Mouse (Mus musculus) intestine, embryonic 14.5 days (tissue): ENCODE measurements at regions not wholly inside any gene's neighbourhood (a gene's known extent, or its start where the extent isn't known, plus 50 kb on each side); places are given as distances from the start of the nearest gene placed in this dataset.
"Not testable (repeated sequence)": the region's sequence is repeated elsewhere in the genome, so short reads cannot be mapped to it uniquely, and the experiment has no call there.

Experiments used
- ATAC-seq: fragments of 200-750 bp; cut with Nextera tagmentation; replicated peaks from 2 replicates; pipeline ENCODE4 v1.8.0; 2017; ENCODE audit warnings: low read depth, moderate number of reproducible peaks, moderate TSS enrichment, moderate library complexity; ENCODE audit not compliant: low FRiP score, low TSS enrichment
- DNase-seq: peaks from one replicate; pipeline ENCODE4 v3.0.0-alpha.2; 2018; ENCODE audit warnings: low spot score
- H3K27ac ChIP-seq: fragments of 300-500 bp; sonication (generic); 2 replicates; pipeline ENCODE4 v1.5.1; 2014; ENCODE audit warnings: low read depth, mild to moderate bottlenecking, control low read depth
- H3K27me3 ChIP-seq: fragments of 300-500 bp; sonication (generic); replicated peaks from 2 replicates; pipeline ENCODE4 v1.6.1; 2014; ENCODE audit warnings: low read length, control low read depth; ENCODE audit not compliant: control insufficient read depth, insufficient read depth
- H3K36me3 ChIP-seq: fragments of 300-500 bp; sonication (generic); 2 replicates; pipeline ENCODE4 v1.6.1; 2014; ENCODE audit warnings: low read length, control low read depth; ENCODE audit not compliant: control insufficient read depth, insufficient read depth
- H3K4me1 ChIP-seq: fragments of 300-500 bp; sonication (generic); replicated peaks from 2 replicates; pipeline ENCODE4 v1.6.1; 2014; ENCODE audit warnings: low read length, control low read depth, mixed read lengths; ENCODE audit not compliant: control insufficient read depth, insufficient read depth
- H3K4me2 ChIP-seq: fragments of 300-500 bp; sonication (generic); 2 replicates; pipeline ENCODE4 v1.6.1; 2014; ENCODE audit warnings: low read length
- H3K4me3 ChIP-seq: fragments of 300-500 bp; sonication (generic); 2 replicates; pipeline ENCODE4 v1.5.1; 2014; ENCODE audit warnings: low read depth, low read length, control low read depth, mixed read lengths
- H3K9ac ChIP-seq: fragments of 300-500 bp; sonication (generic); 2 replicates; pipeline ENCODE4 v1.6.1; 2014; ENCODE audit warnings: mild to moderate bottlenecking, low read length
- H3K9me3 ChIP-seq: fragments of 300-500 bp; sonication (generic); 2 replicates; pipeline ENCODE4 v1.6.1; 2016; ENCODE audit warnings: low read length, control low read depth; ENCODE audit not compliant: control insufficient read depth
- WGBS: fragments of 180-500 bp; shearing (Covaris S2); extraction: QIAGEN DNeasy Blood & Tissue Kit; methylation state at CpG from one replicate; pipeline ENCODE4 v1.1.7; 2014; 5-methylcytosine and 5-hydroxymethylcytosine counted together

DNA sequence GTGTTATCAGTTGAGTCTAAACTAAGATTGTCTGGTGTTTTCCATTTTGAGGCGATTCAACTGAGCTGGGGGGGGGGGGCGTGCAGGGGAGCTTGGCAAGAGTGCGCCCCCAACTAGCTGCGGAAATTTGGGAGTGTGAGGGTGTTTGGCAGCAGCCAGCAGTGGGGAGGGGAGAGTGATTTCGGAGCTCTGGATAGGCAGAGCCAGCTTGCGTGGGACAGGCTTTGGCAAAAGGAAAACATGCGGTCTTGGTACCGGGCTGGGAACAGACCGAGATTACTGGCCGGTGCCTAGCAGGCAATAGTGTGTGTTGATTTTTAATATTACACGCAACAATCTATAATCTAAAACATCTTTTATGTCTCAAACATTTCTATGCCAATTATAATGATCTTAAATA, 199.4 kb upstream of the Cdk6 start:
- not testable (repeated sequence) for H3K36me3 ChIP-seq, H3K27ac ChIP-seq, H3K9me3 ChIP-seq, H3K4me1 ChIP-seq, H3K4me2 ChIP-seq, ATAC-seq, H3K9ac ChIP-seq, DNase-seq, H3K4me3 ChIP-seq, H3K27me3 ChIP-seq
- 89% methylated on average over 11 of the region's 11 CpGs for WGBS

DNA sequence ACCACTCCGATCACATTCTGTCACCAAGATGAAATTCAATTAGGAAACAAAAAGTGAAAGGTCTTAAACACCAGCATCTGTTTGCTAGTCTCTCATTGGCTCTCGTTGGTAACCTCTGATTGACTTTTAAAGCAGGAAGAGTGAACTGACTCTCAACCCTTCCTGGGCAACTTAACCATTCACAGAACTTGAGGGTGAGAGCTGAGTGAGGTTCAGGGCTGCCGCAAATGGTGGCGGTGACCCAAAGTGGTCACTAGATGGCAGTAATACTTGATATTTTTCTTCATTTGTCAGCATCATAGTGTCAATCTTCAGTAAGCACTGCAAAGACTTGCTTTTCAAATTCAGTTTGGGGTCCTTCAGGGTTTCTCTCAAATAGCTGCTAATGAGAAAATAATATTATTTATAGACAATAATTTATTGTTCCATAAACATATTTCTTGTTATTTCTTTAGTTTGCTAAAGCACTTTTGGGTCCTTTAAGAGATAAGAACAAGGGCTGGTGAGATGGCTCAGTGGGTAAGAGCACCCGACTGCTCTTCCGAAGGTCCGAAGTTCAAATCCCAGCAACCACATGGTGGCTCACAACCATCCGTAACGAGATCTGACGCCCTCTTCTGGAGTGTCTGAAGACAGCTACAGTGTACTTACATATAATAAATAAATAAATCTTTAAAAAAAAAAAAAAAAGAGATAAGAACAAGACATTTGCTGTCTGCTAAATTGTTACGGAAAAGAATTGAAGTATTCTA, 194.6 kb upstream of the Cdk6 start:
- WGBS: 40% methylated on average over 8 of the region's 11 CpGs
- not testable (repeated sequence) for H3K4me2 ChIP-seq, H3K9ac ChIP-seq, H3K9me3 ChIP-seq, H3K4me1 ChIP-seq, H3K27me3 ChIP-seq, ATAC-seq, H3K36me3 ChIP-seq, H3K4me3 ChIP-seq, H3K27ac ChIP-seq
- peak; percentile 58 for DNase-seq

DNA sequence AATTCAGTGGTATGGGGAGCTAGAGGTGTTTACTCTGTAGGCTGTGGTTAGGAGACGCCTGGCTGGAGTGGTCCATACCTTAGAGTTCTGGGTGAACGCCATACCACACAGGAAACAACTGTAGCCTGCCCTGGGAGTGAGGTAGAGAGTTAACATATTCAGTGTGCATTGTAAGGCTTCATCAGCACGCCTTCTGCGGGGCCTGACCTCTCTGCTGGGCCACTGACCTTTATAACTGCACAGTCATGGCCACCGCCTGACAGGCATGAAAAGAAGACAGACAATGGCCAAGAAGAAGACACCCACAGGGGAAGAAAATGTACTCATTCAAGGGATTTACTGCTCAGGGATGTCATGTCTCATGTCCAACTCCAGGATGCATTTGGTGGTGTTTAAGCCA, 191.4 kb upstream of the Cdk6 start:
- WGBS: 79% methylated on average over 5 of the region's 5 CpGs
- H3K27me3 ChIP-seq, H3K4me3 ChIP-seq, ATAC-seq, H3K27ac ChIP-seq, H3K9ac ChIP-seq, H3K4me2 ChIP-seq, H3K4me1 ChIP-seq, H3K36me3 ChIP-seq, H3K9me3 ChIP-seq, DNase-seq: not testable (repeated sequence)

DNA sequence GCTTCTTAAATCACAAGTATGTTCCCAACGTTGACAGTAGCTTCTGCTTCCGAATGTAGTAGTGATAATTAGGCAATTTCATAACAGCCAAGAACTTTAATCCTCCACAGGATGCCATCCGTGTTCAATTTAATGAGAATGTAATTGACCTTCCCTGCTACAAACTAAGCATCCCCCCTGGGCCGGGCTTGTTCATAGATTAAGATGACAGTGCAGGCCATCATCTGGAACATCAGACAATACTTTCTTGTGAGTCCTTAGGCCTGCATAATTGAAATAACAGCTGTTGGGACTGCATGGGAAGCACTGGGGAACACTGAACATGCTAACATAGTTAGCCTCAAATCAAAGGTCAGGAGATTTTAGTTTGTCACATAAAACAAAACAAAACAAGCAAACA, 190.5 kb upstream of the Cdk6 start:
- not testable (repeated sequence) for H3K27ac ChIP-seq, DNase-seq, H3K4me2 ChIP-seq, H3K9ac ChIP-seq, H3K27me3 ChIP-seq, ATAC-seq, H3K36me3 ChIP-seq, H3K4me3 ChIP-seq, H3K9me3 ChIP-seq, H3K4me1 ChIP-seq
- WGBS: 66% methylated on average over 4 of the region's 4 CpGs

DNA sequence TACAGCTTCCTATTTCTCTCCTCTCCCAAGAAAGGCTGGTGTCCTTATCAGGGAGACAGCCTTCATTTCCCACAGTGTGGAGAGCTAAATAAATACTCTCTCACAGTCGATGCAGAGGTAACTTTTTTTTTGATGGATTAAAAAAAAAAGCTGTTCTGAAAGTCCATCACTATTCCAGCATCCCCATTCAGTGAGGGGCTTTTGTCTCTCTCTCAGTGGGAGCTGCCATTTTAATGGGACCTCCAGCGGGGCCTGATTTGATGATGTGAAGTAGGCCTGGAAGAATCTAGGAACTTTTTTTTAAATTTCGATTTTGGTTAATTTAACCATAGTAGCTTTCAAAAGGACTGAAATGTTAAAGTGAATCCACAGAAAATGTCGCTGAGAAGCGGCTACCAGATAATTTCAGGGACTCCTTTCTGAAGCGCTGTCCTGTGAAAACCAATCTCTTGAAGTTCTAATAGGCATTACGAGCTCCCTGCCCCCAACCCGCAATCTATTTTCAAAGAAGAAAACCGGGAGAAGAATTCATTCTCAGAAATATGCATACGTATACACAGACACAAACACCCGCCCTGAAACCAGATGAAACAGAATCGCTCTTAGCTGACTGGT, 189.6 kb upstream of the Cdk6 start:
- H3K9ac ChIP-seq, DNase-seq, H3K4me3 ChIP-seq, ATAC-seq, H3K27me3 ChIP-seq, H3K36me3 ChIP-seq, H3K4me1 ChIP-seq, H3K27ac ChIP-seq, H3K9me3 ChIP-seq: not testable (repeated sequence)
- H3K4me2 ChIP-seq: peak overlapping the region; percentile 50
- 22% methylated on average over 11 of the region's 12 CpGs for WGBS

DNA sequence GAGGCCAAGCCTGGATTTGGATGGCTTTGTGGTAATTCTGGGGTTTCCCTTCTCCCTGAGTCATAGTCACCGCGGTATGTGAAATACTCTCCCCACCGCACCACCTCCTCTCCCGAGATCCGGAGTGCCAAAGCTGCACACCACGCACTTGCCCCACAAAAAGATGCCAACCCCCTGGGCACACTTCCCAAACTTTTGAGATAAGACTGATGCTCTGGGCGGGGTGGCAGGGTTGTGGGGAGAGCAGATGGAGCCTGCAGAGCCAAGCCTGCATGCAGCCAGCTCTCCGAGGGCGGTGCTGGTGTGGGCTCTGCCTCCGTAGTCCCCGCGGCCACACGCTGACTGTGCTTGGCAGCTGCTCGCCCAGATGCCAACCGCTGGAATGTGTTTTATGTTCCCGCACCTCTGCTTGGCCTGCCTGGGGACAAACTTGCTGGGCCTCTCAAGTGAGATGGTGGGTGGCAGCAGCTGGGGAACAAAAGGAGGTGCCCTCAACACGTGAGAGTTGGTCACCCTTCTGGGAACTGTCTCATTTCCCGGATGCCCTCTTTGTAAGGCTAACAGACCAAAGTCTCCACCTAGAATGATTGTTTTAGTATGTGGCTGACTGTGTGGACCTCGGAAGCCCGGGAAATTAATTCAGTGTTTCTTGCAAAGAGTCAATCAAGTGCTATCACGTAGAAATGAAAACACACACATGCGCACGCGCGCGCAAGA, 189.0 kb upstream of the Cdk6 start:
- DNase-seq: peak; percentile 70
- Histone ChIP-seq H3K4me3 (peak overlapping the region; percentile 22; the same call in 1 of the 2 replicates), H3K4me2 (peak overlapping the region; percentile 50)
- not testable (repeated sequence) for H3K27ac ChIP-seq, H3K9ac ChIP-seq, H3K27me3 ChIP-seq, H3K36me3 ChIP-seq, H3K4me1 ChIP-seq, H3K9me3 ChIP-seq
- 0 out of 2 replicates have a peak, but pooled peaks have one; percentile 27 for ATAC-seq
- WGBS: 27% methylated on average over 26 of the region's 26 CpGs

DNA sequence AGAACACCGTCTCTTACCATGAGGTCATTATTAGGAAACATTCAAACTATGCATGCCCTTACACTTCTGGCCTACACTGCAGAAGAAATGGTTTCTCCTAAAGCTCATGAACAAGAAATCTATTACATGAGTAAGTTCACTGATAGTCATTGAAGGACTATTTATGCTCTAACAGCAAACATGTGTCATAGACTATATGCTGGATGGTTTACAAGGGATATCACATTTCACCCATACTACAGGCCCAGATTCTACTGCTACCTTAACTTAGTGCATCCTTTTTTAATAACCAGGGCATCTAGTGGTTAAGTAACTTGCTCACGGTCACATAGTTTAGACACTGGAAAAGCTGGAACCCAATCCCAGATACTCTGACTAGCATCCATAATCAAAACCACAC, 175.8 kb upstream of the Cdk6 start:
- H3K4me3 ChIP-seq, H3K4me2 ChIP-seq, H3K27me3 ChIP-seq, H3K27ac ChIP-seq, ATAC-seq, H3K4me1 ChIP-seq, H3K9me3 ChIP-seq, H3K36me3 ChIP-seq, DNase-seq, H3K9ac ChIP-seq: not testable (repeated sequence)
- 92% methylated on average over 2 of the region's 2 CpGs for WGBS

DNA sequence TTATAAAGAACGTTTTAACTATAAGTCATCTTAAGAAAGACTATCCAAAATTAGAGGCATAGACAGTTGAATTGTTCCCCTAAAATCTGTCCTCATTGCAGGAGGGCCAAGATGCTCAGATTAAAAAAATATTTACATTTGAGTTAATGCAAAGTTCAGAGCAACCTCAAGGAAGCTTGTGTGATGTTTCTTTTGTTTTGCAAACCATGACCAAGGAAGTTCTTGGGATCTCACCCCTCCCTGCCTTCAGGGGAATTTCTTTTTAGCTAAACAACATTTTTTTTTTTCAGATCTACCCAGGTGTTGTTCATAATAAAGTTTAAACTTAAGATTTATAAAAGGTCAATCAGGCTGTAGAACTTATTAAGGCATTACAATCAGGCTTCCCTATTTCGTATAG, 174.8 kb upstream of the Cdk6 start:
- 72% methylated on average over 2 of the region's 2 CpGs for WGBS
- H3K4me2 ChIP-seq, H3K9ac ChIP-seq, H3K27me3 ChIP-seq, H3K27ac ChIP-seq, H3K36me3 ChIP-seq, H3K4me1 ChIP-seq, DNase-seq, H3K4me3 ChIP-seq, ATAC-seq, H3K9me3 ChIP-seq: not testable (repeated sequence)
